Mouse (Mus musculus): Measurements from ENCODE around the gene Sf3a1.

GRCm38 (mm10) chr11:4141505-4141904 is 18.6 kb upstream of the Sf3a1 start:
- TF ChIP-seq CTCF (IDR thresholded peaks at IDR 0.05) (no peak), POLR2A (IDR thresholded peaks at IDR 0.05; ENCODE audit: insufficient read depth, low read depth, low read length) (no peak)
